Mouse (Mus musculus) 3134 (cell line): ENCODE measurements around the gene Nudt10.
"Not testable (repeated sequence)": the region's sequence is repeated elsewhere in the genome, so short reads cannot be mapped to it uniquely, and the experiment has no call there.

ENCODE experiments used
- DNase-seq: peaks from one replicate; pipeline ENCODE4 v3.0.0-alpha.2; 2011; ENCODE audit warnings: low spot score; ENCODE audit not compliant: insufficient read length; ENCODE audit errors: extremely low read depth

The Nudt10 gene

DNA sequence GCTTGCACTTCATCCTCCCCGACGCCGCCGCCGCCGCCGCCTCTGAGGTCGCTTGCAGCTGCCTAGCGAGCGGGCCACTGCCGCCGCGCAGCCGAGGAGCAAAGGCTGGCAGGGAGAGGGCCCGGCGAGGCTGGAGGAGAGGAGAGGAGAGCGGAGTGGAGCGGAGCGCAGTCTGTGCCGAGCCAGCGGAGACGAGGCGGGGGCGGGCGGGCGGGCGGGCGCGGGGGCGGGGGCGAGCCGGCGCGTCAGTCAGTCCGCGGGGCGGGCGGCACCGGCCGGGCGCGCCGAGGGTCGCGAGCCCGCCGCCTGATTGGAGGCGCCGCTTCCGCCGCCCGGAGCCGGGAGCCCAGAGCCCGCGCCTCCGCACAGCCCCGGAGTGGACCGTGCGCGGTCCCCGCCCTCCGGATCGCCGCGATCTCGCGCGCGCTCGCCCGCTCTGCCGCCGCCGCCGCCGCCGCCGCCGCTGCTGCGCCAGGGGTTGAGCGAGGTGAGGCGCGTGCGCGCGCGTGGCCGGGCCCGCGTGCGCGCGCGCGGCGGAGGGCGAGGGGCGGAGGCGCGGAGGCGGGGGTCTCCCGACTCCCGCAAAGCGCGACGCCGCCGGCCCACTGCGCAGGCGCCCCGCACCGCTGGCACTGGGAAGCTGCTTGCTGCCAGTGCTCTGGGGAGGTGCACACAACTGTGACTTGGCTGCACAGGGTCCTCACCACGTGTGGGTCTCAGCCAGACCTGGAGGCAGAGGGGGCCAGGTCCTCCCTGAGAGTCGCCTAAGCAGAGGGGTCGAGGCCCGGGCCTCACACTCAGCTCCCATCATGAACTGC lies at the start of gene Nudt10:
Gene Nudt10, minus strand, starts transcription at position 193 of the 818 bp plus-strand sequence.
- not testable (repeated sequence) for DNase-seq

DNA sequence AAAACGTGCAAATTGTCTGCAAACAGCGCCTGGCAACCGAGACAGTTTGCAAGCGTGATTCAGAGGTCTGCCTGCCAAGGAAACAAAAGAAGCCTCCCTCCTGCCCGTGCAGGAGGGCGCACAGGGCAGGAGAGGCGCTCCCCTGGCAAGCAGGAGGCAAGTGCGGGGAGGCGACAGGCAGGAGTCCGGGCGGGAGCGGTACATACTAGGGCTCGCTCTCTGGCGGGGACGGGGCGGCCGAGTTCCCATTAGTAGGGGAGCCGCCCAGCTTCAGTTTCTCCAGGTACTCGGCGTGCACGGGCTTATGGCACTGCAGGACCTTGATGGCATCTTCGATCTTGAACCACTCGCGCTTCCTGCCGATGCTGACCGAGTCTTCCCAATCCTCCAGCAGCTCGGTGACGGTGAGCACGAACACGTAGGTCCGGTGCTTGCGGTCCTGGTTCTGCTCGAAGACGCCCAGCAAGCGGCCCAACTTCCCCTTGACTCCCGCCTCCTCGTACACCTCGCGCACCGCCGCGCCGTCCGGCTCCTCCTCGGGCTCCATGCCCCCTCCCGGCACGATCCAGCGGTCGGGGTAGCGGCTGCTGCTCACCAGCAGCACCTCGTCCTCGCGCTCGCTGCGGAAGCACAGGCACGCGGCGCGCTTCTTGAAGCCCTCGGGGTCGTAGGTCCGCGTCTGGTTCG lies 536 bp downstream of the Nudt10 start:
- DNase-seq = not testable (repeated sequence)

- no peak for DNase-seq
Measured at GRCm38 (mm10) chrX:6171718-6172117, 1.1 kb downstream of the Nudt10 start.
